Mouse (Mus musculus) embryonic facial prominence, embryonic 15.5 days (tissue): Measurements from ENCODE around the gene Gm42372. TPM values are rescaled to one million over a fixed set of nuclear protein-coding genes. Genes with fewer than 3 reads are reported as not detected.

Source experiments
- ATAC-seq: fragments of 200-750 bp; cut with Nextera tagmentation; 2 replicates; pipeline ENCODE4 v1.8.0; 2017; ENCODE audit warnings: low read depth, moderate TSS enrichment; ENCODE audit not compliant: insufficient number of reproducible peaks, low FRiP score, low TSS enrichment
- H3K27ac ChIP-seq: fragments of 300-500 bp; sonication (generic); replicated peaks from 2 replicates; pipeline ENCODE4 v1.5.1; 2015; ENCODE audit warnings: mild to moderate bottlenecking, inconsistent platforms
- H3K27me3 ChIP-seq: fragments of 300-500 bp; sonication (generic); 2 replicates; pipeline ENCODE4 v1.6.1; 2015; ENCODE audit warnings: inconsistent platforms
- H3K36me3 ChIP-seq: fragments of 300-500 bp; sonication (generic); 2 replicates; pipeline ENCODE4 v1.6.1; 2015; ENCODE audit warnings: mild to moderate bottlenecking, inconsistent platforms
- H3K4me1 ChIP-seq: fragments of 300-500 bp; sonication (generic); 2 replicates; pipeline ENCODE4 v1.6.1; 2015; ENCODE audit warnings: inconsistent platforms
- H3K4me2 ChIP-seq: fragments of 300-500 bp; sonication (generic); replicated peaks from 2 replicates; pipeline ENCODE4 v1.6.1; 2015; ENCODE audit warnings: mild to moderate bottlenecking, inconsistent platforms
- H3K4me3 ChIP-seq: fragments of 300-500 bp; sonication (generic); replicated peaks from 2 replicates; pipeline ENCODE4 v1.5.1; 2015; ENCODE audit warnings: mild to moderate bottlenecking, inconsistent platforms
- H3K9ac ChIP-seq: fragments of 300-500 bp; sonication (generic); 2 replicates; pipeline ENCODE4 v1.6.1; 2015; ENCODE audit warnings: inconsistent platforms
- H3K9me3 ChIP-seq: fragments of 300-500 bp; sonication (generic); replicated peaks from 2 replicates; pipeline ENCODE4 v1.6.1; 2016; ENCODE audit warnings: inconsistent platforms
- WGBS: fragments of 180-500 bp; shearing (Covaris S2); methylation state at CpG from one replicate; pipeline ENCODE4 v1.1.7; 2015; 5-methylcytosine and 5-hydroxymethylcytosine counted together
- polyA plus RNA-seq: library from polyadenylated mRNA; unstranded; fragments of >200 nt; fragmentation: Nextera tagmentation; extraction: Ambion mirVana; gene quantifications from 2 replicates; pipeline ENCODE4 v1.2.1, GENCODE M21; 2015

Gene Gm42372
- polyA plus RNA-seq, 1 experiment from 2014 or later, result 0.28 TPM

DNA sequence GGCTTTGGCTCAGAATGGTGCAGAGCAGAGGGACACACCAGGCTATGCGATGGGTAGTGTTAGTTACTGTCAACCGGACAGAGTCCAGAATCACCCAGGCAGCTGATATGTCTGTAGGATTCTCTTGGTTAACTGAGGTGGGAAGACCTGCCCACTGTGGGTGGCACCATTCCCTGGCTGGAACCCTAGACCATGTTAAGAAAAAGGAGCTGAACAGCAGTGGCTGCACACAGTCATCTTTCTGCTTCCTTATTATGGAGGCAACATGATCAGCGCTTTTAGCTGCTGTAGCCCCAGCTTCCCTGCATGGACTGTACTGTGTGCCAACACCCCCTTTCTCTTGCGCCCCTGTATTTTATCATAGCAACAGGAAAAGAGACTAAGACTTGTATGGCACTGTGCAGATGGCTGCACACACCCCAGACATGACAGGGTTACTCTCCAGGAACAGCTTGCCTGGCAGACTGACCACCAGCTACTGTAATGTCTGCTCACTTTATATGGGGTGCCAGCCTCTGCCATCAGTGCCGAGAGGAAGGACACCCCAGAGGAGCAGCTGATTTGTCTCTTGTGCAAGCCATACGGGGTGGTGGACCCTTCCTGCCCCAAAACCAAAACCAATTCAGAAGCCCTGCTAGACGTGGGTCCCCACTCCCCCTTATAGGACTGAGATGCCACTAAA is 29.2 kb downstream of the Gm42372 start:
- 92% methylated on average over 7 of the region's 7 CpGs for WGBS
- no peak for ATAC-seq
- Histone ChIP-seq H3K27me3 (no peaks in the 10 kb centered on the region), H3K4me3 (no peak overlapping the region), H3K27ac (no peak overlapping the region), H3K36me3 (peaks cover 96% of the 10 kb centered on the region), H3K4me1 (peaks cover 7% of the 10 kb centered on the region), H3K9me3 (no peaks in the 10 kb centered on the region), H3K9ac (no peak overlapping the region), H3K4me2 (no peak overlapping the region)

DNA sequence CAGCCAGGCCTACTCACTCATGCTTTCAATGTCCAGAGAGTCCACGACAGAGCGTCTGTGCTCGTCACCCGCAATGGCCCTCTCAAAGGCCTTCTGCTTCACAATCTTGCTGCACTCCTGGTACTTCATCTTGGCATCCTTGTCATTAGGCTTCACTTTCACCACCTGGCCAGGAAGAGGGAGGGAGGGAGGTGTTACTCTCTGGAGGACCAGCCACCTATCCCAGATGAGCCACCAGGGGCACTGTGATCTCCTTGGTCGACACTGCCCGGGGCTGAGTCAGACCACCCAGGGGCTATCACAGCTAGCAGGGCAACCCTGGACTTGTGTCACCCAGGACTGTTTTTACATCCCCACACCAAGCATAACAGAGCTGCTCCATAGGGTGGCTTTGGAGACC is 32.5 kb downstream of the Gm42372 start:
- Histone ChIP-seq H3K4me2 (no peak overlapping the region), H3K4me3 (no peak overlapping the region), H3K9me3 (no peaks in the 10 kb centered on the region), H3K27ac (no peak overlapping the region), H3K27me3 (no peaks in the 10 kb centered on the region), H3K36me3 (peaks cover 84% of the 10 kb centered on the region), H3K4me1 (peaks cover 19% of the 10 kb centered on the region), H3K9ac (no peak overlapping the region)
- ATAC-seq, result no peak
- WGBS, result 81% methylated on average over 6 of the region's 6 CpGs

DNA sequence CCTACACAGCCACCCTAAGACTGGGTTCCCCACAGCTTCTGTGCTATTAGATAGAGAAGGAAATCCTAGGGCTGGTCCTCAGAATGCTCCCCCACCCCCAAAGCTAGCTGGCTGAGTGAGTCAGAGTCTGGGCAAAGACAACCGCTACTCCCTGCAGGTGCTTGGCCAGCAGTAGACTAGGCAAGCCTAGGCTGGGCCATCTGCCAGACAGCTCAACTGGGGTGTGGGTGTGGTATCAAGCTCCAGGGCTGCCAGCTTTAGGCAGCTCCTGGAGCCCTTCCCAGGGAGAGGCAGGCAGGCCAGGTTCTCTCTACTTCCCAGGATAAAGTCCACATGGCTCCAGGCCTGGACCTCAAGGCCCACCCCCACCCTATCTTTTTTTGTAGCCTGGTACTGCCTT is 34.1 kb downstream of the Gm42372 start:
- no peak overlapping the region for H3K9ac ChIP-seq
- no peaks in the 10 kb centered on the region for H3K27me3 ChIP-seq
- H3K36me3 ChIP-seq, result peaks cover 84% of the 10 kb centered on the region
- ATAC-seq, result peak; percentile 85
- 25% methylated on average over 1 of the region's 1 CpGs for WGBS
- H3K27ac ChIP-seq, result peak overlapping the region; percentile 60
- H3K4me3 ChIP-seq, result no peak overlapping the region
- peaks cover 19% of the 10 kb centered on the region for H3K4me1 ChIP-seq
- H3K4me2 ChIP-seq, result no peak overlapping the region
- H3K9me3 ChIP-seq, result no peaks in the 10 kb centered on the region

DNA sequence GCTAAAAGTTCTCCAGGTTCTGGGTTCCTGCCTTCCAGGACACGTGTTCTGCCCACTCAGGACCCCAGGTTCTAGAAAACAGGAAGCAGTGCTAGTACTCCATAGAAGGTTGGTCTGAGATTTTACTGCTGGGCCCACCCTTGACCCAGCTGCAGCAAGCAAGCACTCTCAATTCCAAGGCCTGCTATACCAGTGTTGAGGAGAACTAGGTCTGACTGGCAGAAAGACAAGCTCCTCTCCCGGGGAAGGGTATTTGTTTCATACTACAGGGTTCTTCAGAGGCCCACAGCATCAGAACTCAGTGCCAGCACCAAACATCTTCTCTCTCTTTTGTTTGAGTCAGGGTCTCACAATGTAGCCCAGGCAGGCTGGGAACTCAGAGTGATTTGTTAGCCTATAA is 35.0 kb downstream of the Gm42372 start:
- Histone ChIP-seq H3K4me3 (no peak overlapping the region), H3K4me2 (no peak overlapping the region), H3K36me3 (peaks cover 84% of the 10 kb centered on the region), H3K4me1 (peaks cover 19% of the 10 kb centered on the region), H3K9ac (no peak overlapping the region), H3K27ac (peak overlapping the region; percentile 60; the same call in 1 of the 2 replicates), H3K9me3 (no peaks in the 10 kb centered on the region), H3K27me3 (no peaks in the 10 kb centered on the region)
- no peak for ATAC-seq
- 81% methylated on average over 2 of the region's 2 CpGs for WGBS

DNA sequence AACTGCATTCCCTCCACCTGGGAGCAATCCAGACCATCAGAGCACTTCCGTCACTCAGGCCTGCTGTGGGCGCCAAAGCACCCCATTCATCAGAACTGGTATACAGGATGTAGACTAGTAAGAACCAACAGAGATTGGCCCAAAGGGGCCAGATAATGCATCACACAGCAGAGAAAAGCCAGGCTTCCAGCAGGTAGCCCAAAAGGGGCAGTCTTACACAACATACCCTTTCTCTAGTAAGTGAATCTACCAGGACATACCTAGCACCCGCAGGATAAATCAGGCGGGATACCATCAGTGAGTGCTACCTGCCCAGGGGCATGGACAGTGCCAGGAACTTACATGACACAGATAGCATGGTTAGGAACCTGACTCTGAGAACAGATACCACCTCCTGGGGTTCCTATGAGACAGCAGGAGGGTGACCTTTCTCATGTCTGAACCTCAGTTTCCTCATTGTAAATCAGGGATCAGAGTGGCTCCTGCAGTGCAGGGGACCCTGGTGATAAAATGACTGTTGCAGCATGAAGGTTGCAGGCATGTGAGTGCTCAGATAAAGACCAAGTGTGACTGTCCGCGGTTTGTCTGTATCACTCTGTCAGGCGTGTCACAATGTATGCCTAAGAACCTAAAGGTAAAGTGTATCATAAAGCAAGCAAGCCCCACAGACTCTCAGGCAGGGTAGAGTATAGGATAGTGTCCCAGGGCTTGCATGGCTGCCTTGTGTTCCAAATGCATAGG is 36.7 kb downstream of the Gm42372 start:
- WGBS, result 86% methylated on average over 7 of the region's 7 CpGs
- no peak for ATAC-seq
- Histone ChIP-seq H3K27ac (no peak overlapping the region), H3K36me3 (peaks cover 73% of the 10 kb centered on the region), H3K4me3 (no peak overlapping the region), H3K27me3 (no peaks in the 10 kb centered on the region), H3K9ac (no peak overlapping the region), H3K4me1 (peaks cover 32% of the 10 kb centered on the region), H3K4me2 (no peak overlapping the region), H3K9me3 (no peaks in the 10 kb centered on the region)

DNA sequence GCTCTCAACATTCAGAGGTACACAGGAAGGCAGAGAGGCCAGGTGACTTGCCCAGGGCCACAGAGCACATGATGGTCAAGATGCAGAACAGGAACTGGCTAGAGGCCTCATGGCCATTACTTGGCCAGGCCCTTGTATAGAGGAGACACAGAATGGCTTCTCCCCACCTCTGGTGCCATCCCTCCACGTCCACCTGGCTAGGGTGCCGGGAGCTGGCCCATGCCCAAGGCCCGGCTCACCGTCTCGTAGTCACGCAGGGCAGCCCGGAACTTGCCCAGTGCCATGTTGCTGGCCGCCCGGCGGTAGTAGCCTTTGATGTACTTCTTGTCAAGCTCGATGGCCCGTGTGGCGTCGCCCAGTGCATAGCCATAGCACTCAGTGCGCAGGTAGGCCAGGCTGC is 39.3 kb downstream of the Gm42372 start:
- H3K27ac ChIP-seq, result no peak overlapping the region
- H3K4me1 ChIP-seq, result peaks cover 49% of the 10 kb centered on the region
- H3K36me3 ChIP-seq, result peaks cover 52% of the 10 kb centered on the region
- no peak overlapping the region for H3K9ac ChIP-seq
- WGBS, result 95% methylated on average over 15 of the region's 15 CpGs
- H3K4me3 ChIP-seq, result no peak overlapping the region
- no peak for ATAC-seq
- no peaks in the 10 kb centered on the region for H3K27me3 ChIP-seq
- no peaks in the 10 kb centered on the region for H3K9me3 ChIP-seq
- no peak overlapping the region for H3K4me2 ChIP-seq

DNA sequence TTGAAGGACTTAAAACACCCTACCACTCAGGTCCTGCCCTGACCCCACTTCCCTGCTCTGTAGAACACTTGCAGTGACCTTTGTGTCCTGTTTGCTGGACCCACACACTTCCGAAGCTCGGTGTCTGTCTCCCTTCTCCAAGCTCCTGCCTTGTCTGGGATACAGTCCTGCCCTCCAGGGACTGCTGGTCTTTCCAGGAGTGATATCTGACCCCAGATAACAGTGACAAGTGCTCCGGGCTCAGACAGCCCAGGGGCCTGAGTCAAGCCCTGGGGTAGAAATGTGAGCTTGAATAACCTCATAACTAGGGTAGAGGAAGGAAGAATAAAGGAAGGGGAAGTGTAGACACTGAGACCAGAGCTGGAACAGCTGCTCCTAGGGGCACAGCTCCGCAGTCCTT is 40.8 kb downstream of the Gm42372 start:
- Histone ChIP-seq H3K9me3 (no peaks in the 10 kb centered on the region), H3K9ac (no peak overlapping the region), H3K4me1 (peaks cover 37% of the 10 kb centered on the region), H3K36me3 (peaks cover 48% of the 10 kb centered on the region), H3K27me3 (no peaks in the 10 kb centered on the region), H3K4me2 (peak overlapping the region; percentile 75; the same call in 1 of the 2 replicates), H3K27ac (peak overlapping the region; percentile 63; the same call in 1 of the 2 replicates), H3K4me3 (no peak overlapping the region)
- WGBS, result 67% methylated on average over 4 of the region's 4 CpGs
- no peak for ATAC-seq

DNA sequence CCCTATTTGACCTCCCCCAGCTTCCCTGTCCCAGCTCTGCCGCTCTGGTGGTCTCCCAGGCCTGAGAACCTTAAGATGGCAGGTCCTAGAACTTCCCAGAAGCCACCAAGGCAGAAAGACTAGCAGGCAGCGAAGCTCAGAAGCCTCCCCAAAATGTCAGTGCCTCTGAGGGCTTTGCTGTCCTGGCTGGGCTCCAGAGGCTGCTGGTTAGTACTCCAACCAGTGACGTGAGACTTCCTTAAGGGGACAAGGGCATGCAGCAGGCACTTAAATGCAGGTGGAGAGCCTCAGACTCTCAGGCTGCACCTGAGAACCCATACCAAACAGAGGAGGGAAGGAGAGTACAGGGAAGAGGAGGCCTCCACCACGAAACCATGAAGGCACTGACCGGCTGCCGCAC is 41.3 kb downstream of the Gm42372 start:
- Histone ChIP-seq H3K9me3 (no peaks in the 10 kb centered on the region), H3K4me1 (peaks cover 37% of the 10 kb centered on the region), H3K4me2 (peak overlapping the region; percentile 75; the same call in 1 of the 2 replicates), H3K36me3 (peaks cover 44% of the 10 kb centered on the region), H3K4me3 (no peak overlapping the region), H3K27ac (peak overlapping the region; percentile 63), H3K9ac (no peak overlapping the region), H3K27me3 (no peaks in the 10 kb centered on the region)
- ATAC-seq, result no peak
- WGBS, result 85% methylated on average over 6 of the region's 6 CpGs

DNA sequence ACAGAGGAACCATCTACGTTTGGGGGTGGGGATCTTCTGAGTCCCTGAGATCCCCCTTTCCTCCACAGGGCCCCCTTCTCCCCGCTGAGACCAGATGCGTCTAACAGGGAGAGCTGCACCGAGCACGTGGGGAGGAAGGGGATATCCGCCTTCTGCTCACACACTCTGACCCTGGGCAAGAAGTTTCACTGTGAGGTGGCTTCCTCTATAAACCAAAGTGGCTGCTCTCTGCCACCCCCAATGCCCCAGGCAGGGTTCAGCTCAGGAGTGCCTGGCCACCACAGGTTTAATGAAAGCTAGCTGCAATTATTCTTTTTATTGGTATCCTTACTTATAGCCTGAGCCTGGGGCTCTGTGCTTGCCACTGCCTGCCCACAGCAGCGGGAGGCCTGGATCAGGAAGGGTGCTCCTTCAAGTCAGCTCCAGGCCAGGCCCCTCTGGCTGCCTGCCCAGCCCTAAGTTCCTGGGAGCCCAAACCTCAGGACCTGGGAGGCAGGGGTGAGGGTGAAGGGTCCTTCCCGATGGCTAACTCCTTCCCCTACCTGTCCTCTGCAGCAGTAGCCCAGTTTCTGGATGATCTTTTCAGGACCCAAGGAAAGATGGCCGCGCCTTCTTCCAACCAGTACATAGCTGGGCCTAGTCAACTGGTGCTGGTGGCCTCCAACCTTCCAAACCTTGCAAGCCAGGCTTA is 42.1 kb downstream of the Gm42372 start:
- Histone ChIP-seq H3K4me1 (peaks cover 37% of the 10 kb centered on the region), H3K36me3 (peaks cover 36% of the 10 kb centered on the region), H3K4me3 (no peak overlapping the region), H3K27me3 (no peaks in the 10 kb centered on the region), H3K9me3 (no peaks in the 10 kb centered on the region), H3K9ac (no peak overlapping the region), H3K4me2 (peak overlapping the region; percentile 75), H3K27ac (peak overlapping the region; percentile 63)
- 66% methylated on average over 10 of the region's 10 CpGs for WGBS
- no peak for ATAC-seq

DNA sequence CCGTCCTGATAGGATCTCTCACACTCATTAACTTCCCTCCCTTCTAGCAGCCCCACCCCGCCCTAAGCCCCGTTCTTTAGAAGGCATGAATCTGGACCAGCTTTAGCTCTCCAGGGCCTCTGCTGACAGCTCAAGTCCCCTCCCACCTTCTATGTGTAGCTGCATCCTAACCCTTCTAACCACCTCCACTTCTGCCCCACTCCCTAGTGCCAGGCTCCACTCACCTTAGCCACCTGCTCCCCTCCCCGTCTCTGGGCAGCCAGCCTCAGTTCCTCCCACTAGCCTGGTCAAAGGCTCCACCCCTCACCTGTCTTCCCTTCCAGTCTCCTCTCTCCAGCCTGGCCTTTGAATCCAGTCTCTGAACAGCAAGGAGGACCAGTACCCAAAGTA is 42.6 kb downstream of the Gm42372 start:
- Histone ChIP-seq H3K36me3 (peaks cover 36% of the 10 kb centered on the region), H3K4me1 (peaks cover 37% of the 10 kb centered on the region), H3K27me3 (no peaks in the 10 kb centered on the region), H3K27ac (peak overlapping the region; percentile 63), H3K4me3 (peak overlapping the region; percentile 88), H3K4me2 (peak overlapping the region; percentile 75), H3K9ac (no peak overlapping the region), H3K9me3 (no peaks in the 10 kb centered on the region)
- 42% methylated on average over 4 of the region's 4 CpGs for WGBS
- no peak for ATAC-seq

DNA sequence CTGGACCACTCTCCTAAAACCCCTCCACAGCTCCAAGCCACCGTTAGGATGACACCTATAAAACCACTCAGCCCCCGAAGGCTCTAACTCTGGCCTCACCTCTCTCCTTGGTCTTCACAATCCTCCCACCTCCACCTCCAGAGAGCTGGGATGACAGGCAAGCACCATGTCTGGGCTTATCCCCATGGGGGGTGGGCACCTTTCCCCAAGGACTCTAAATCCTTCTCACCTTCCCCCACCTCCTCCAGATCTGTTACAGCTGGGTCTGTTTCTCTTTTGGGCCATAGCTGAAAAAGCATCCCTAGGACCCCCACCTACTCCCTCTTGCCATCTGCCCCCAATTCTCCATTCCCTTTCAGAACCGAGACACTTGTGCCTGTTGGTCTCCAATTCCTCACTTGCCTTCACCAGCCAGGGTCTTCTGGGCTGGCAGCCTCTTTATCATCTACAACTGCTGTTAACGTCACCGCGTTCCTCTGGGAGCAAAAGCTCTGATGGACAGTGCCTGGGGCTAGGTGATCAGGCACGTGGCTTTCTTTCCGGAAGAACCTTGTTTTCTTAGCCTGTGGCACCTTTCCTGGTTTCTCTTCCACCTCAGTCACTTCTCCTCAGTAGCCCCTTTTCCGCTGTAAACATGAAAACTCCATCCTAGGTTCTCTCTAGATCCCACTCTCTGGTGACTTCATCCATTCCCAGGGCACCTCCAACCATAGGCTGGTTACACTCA is 43.2 kb downstream of the Gm42372 start:
- peak overlapping the region; percentile 88 for H3K4me3 ChIP-seq
- 0 out of 2 replicates have a peak overlapping the region, but pooled peaks have one; percentile 22 for H3K27ac ChIP-seq
- H3K36me3 ChIP-seq, result peaks cover 33% of the 10 kb centered on the region
- no peaks in the 10 kb centered on the region for H3K27me3 ChIP-seq
- no peak overlapping the region for H3K9ac ChIP-seq
- H3K4me2 ChIP-seq, result peak overlapping the region; percentile 75
- peaks cover 37% of the 10 kb centered on the region for H3K4me1 ChIP-seq
- 52% methylated on average over 9 of the region's 9 CpGs for WGBS
- ATAC-seq, result no peak
- no peaks in the 10 kb centered on the region for H3K9me3 ChIP-seq
